8 mouse cellular contexts compared by ENCODE assay signal in the genomic region with DNA sequence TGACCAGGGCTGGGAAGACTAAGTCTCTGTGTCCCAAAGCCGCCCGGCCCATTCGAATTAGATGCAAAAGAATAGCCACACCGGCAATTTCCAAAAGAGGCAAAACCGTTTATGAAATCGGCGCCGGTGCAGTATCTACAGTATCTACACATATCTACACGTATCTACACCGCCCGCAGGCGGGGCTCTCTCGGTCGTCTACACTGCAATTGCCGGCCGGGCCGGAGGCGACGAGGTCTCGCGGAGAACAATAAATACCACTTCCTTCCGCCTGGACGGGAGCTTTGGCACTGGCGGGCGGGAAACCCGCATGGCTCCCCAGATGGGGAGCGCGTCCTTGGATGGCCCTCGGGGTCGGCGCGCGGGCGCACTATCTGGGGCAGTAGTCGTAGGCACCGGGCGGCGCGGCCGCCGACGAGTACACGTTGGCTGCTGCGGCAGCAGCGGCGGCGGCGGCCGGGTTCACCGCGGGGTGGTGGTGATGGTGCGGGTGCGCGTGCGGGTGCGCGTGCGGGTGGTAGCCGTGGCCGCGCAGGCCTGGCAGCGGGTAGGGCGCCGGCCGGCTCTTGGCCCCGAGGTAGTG. TPM values are rescaled to one million over a fixed set of nuclear protein-coding genes. Genes with fewer than 3 reads are reported as not detected.
DNase-seq lines count a peak whose midpoint lies in the region; ATAC-seq lines count a peak whose summit lies in the region.

No protein-coding gene starts in this region.

- no peaks in the 10 kb centered on the region for H3K36me3 ChIP-seq in lung, embryonic 15.5 days
- H3K36me3 ChIP-seq in embryonic facial prominence, embryonic 14.5 days (ENCODE audit: control insufficient read depth, insufficient read depth, low read length), result no peaks in the 10 kb centered on the region
- H3K36me3 ChIP-seq in midbrain, embryonic 10.5 days, result no peaks in the 10 kb centered on the region

- 3% methylated on average over 62 of the region's 66 CpGs for WGBS in lung, embryonic 15.5 days
- WGBS in embryonic facial prominence, embryonic 14.5 days, result 2% methylated on average over 29 of the region's 66 CpGs
- WGBS in midbrain, embryonic 10.5 days, result under 1% methylated on average over 66 of the region's 66 CpGs

- H3K4me3 ChIP-seq in lung, embryonic 15.5 days, result peak overlapping the region; percentile 30
- peak overlapping the region; percentile 37 for H3K4me3 ChIP-seq in embryonic facial prominence, embryonic 14.5 days (ENCODE audit: low read depth, low read length)
- H3K4me3 ChIP-seq in midbrain, embryonic 10.5 days, result peak overlapping the region; percentile 46

- DNase-seq in lung, postnatal 25 days (ENCODE audit: low spot score), result no peak
- DNase-seq in embryonic facial prominence, embryonic 14.5 days (ENCODE audit: low spot score), result no peak
- DNase-seq in induced T-regulatory cell, adult 2 months (ENCODE audit: low read depth), result peak; percentile 29
- DNase-seq in midbrain, embryonic 10.5 days (ENCODE audit: low spot score), result peak; percentile 59
- no peak for DNase-seq in T-cell, adult 2 months (ENCODE audit: low spot score)
- DNase-seq in left cerebral cortex, adult 9 months (ENCODE audit: low spot score in 2 of 2), result no peak

- peaks cover 26% of the 10 kb centered on the region for H3K4me1 ChIP-seq in lung, embryonic 15.5 days
- peaks cover 33% of the 10 kb centered on the region for H3K4me1 ChIP-seq in embryonic facial prominence, embryonic 14.5 days (ENCODE audit: control insufficient read depth, insufficient read depth, low read length)
- H3K4me1 ChIP-seq in midbrain, embryonic 10.5 days, result peaks cover 42% of the 10 kb centered on the region

- H3K27ac ChIP-seq in lung, embryonic 15.5 days, result no peak overlapping the region
- no peak overlapping the region for H3K27ac ChIP-seq in embryonic facial prominence, embryonic 14.5 days (replicated peaks; ENCODE audit: low read depth, low read length)
- no peak overlapping the region; the same call in 1 of the 2 replicates for H3K27ac ChIP-seq in midbrain, embryonic 10.5 days (replicated peaks)

- H3K4me2 ChIP-seq in lung, embryonic 15.5 days, result peak overlapping the region; percentile 53
- peak overlapping the region; percentile 87 for H3K4me2 ChIP-seq in embryonic facial prominence, embryonic 14.5 days (ENCODE audit: low read depth, low read length)

- no peaks in the 10 kb centered on the region for H3K9me3 ChIP-seq in lung, embryonic 15.5 days
- no peaks in the 10 kb centered on the region for H3K9me3 ChIP-seq in embryonic facial prominence, embryonic 14.5 days (ENCODE audit: control insufficient read depth, low read length)
- H3K9me3 ChIP-seq in midbrain, embryonic 10.5 days (replicated peaks), result no peaks in the 10 kb centered on the region

- H3K27me3 ChIP-seq in lung, embryonic 15.5 days, result peaks cover 80% of the 10 kb centered on the region
- H3K27me3 ChIP-seq in embryonic facial prominence, embryonic 14.5 days (replicated peaks; ENCODE audit: control insufficient read depth, insufficient read depth, low read length), result peaks cover 76% of the 10 kb centered on the region
- H3K27me3 ChIP-seq in midbrain, embryonic 10.5 days (ENCODE audit: low read depth, poor library complexity, severe bottlenecking), result peaks cover 97% of the 10 kb centered on the region

- 0 out of 2 replicates have a peak overlapping the region, but pooled peaks have one; percentile 1 for H3K9ac ChIP-seq in lung, embryonic 15.5 days
- peak overlapping the region; percentile 47 for H3K9ac ChIP-seq in embryonic facial prominence, embryonic 14.5 days (ENCODE audit: low read depth, low read length)

- ATAC-seq in lung, embryonic 15.5 days (ENCODE audit: borderline replicate concordance, extremely low read depth, low FRiP score, low TSS enrichment), result no peak
- ATAC-seq in embryonic facial prominence, embryonic 14.5 days (ENCODE audit: low read depth), result no peak
- no peak for ATAC-seq in monocyte, adult 5-6 weeks (replicated peaks; ENCODE audit: insufficient number of reproducible peaks, low FRiP score, low TSS enrichment, poor library complexity, severe bottlenecking)

RNA-seq across cellular contexts. Expression of gene Tbx1, which starts 8.8 kb away (rescaled TPM):
- polyA plus RNA-seq in lung, embryonic 15.5 days (2015; fragmentation: Nextera tagmentation; extraction: Ambion mirVana), result 10.9 and 13.1 TPM in 2 replicates
- polyA plus RNA-seq in embryonic facial prominence, embryonic 14.5 days (2014; fragmentation: Nextera tagmentation; extraction: Ambion mirVana), result 10.5 and 12.4 TPM in 2 replicates
- polyA plus RNA-seq in midbrain, embryonic 10.5 days (2016; fragmentation: Nextera tagmentation; extraction: Ambion mirVana), result 0.97 and 1.7 TPM in 2 replicates
- not detected in 3 replicates for total RNA-seq in monocyte, adult 5-6 weeks (2017)

RNA-seq across cellular contexts. Expression of gene Gp1bb, which starts 40.5 kb away (rescaled TPM):
- 2.8 and 4.3 TPM in 2 replicates for polyA plus RNA-seq in lung, embryonic 15.5 days (2015; fragmentation: Nextera tagmentation; extraction: Ambion mirVana)
- polyA plus RNA-seq in embryonic facial prominence, embryonic 14.5 days (2014; fragmentation: Nextera tagmentation; extraction: Ambion mirVana), result 3.0 and 3.1 TPM in 2 replicates
- polyA plus RNA-seq in midbrain, embryonic 10.5 days (2016; fragmentation: Nextera tagmentation; extraction: Ambion mirVana), result 4.5 and 4.6 TPM in 2 replicates
- 2.5 to 12.9 TPM in 2 of 3 replicates, not detected in the other for total RNA-seq in monocyte, adult 5-6 weeks (2017)

RNA-seq across cellular contexts. Expression of gene Gm49601, which starts 44.5 kb away (rescaled TPM):
- polyA plus RNA-seq in lung, embryonic 15.5 days (2015; fragmentation: Nextera tagmentation; extraction: Ambion mirVana), result 3.2 and 4.0 TPM in 2 replicates
- 2.4 and 2.6 TPM in 2 replicates for polyA plus RNA-seq in embryonic facial prominence, embryonic 14.5 days (2014; fragmentation: Nextera tagmentation; extraction: Ambion mirVana)
- 3.7 and 5.8 TPM in 2 replicates for polyA plus RNA-seq in midbrain, embryonic 10.5 days (2016; fragmentation: Nextera tagmentation; extraction: Ambion mirVana)
- 1.0 to 7.6 TPM in 2 of 3 replicates, not detected in the other for total RNA-seq in monocyte, adult 5-6 weeks (2017)

RNA-seq across cellular contexts. Expression of gene Sept5, which starts 48.0 kb away (rescaled TPM):
- polyA plus RNA-seq in lung, embryonic 15.5 days (2015; fragmentation: Nextera tagmentation; extraction: Ambion mirVana), result 20.2 and 20.9 TPM in 2 replicates
- 34.1 and 43.5 TPM in 2 replicates for polyA plus RNA-seq in embryonic facial prominence, embryonic 14.5 days (2014; fragmentation: Nextera tagmentation; extraction: Ambion mirVana)
- 31.2 and 42.8 TPM in 2 replicates for polyA plus RNA-seq in midbrain, embryonic 10.5 days (2016; fragmentation: Nextera tagmentation; extraction: Ambion mirVana)
- total RNA-seq in monocyte, adult 5-6 weeks (2017), result 1.5 to 6.3 TPM (median 4.2 TPM) in 3 replicates

Comparison
In these comparisons a context has a peak if more than half of its experiments do, and no peak if none do; other contexts are left out.
1. DNase-seq: peak in induced T-regulatory cell, adult 2 months (single experiment) and midbrain, embryonic 10.5 days (single experiment); none in lung, postnatal 25 days (single experiment), embryonic facial prominence, embryonic 14.5 days (single experiment), T-cell, adult 2 months (single experiment) and left cerebral cortex, adult 9 months (0 of 2).
2. Peak in every context shown above with its lines, with median percentiles within 50 percentile points of each other: H3K4me3 ChIP-seq.